Mouse (Mus musculus): ENCODE data around the gene Inpp4b. TPM values are rescaled to one million over a fixed set of nuclear protein-coding genes. Genes with fewer than 3 reads are reported as not detected.

Gene Inpp4b
- polyA plus RNA-seq (2015; fragmentation: Nextera tagmentation; extraction: Ambion mirVana), result 2.1 and 3.1 TPM in 2 replicates

- peaks cover 9% of the 10 kb centered on the region for H3K27me3 ChIP-seq
- peak within 1 kb of the TSS; percentile 10 for H3K27ac ChIP-seq
- H3K4me2 ChIP-seq, result peak within 1 kb of the TSS; percentile 93
- H3K9ac ChIP-seq, result peak within 1 kb of the TSS; percentile 62
- under 1% methylated on average over 38 of the region's 46 CpGs for WGBS
- H3K4me3 ChIP-seq, result peak within 1 kb of the TSS; percentile 64
- H3K9me3 ChIP-seq (replicated peaks), result no peaks in the 10 kb centered on the region
- H3K36me3 ChIP-seq (ENCODE audit: poor library complexity, severe bottlenecking), result no peaks in the 10 kb centered on the region
- peak; percentile 87 for ATAC-seq
- peaks cover 14% of the 10 kb centered on the region; the same call in 1 of the 2 replicates for H3K4me1 ChIP-seq
Measured at GRCm38 (mm10) chr8:81342236-81342998, at the start of gene Inpp4b. TSS of gene Inpp4b (plus strand) at chr8:81342556.

- Histone ChIP-seq H3K27me3 (no peaks in the 10 kb centered on the region), H3K9me3 (replicated peaks) (no peaks in the 10 kb centered on the region), H3K27ac (no peak overlapping the region), H3K4me3 (no peak overlapping the region), H3K4me2 (no peak overlapping the region), H3K4me1 (no peaks in the 10 kb centered on the region), H3K36me3 (ENCODE audit: poor library complexity, severe bottlenecking) (no peaks in the 10 kb centered on the region), H3K9ac (no peak overlapping the region)
- no peak for ATAC-seq
- 73% methylated on average over 2 of the region's 2 CpGs for WGBS
Measured at GRCm38 (mm10) chr8:81335250-81335649, 7.1 kb upstream of the Inpp4b start.

- Histone ChIP-seq H3K9ac (no peak overlapping the region), H3K9me3 (replicated peaks) (no peaks in the 10 kb centered on the region), H3K36me3 (ENCODE audit: poor library complexity, severe bottlenecking) (no peaks in the 10 kb centered on the region), H3K27me3 (peaks cover 9% of the 10 kb centered on the region), H3K27ac (no peak overlapping the region), H3K4me2 (peak overlapping the region; percentile 93), H3K4me3 (peak overlapping the region; percentile 64; the same call in 1 of the 2 replicates), H3K4me1 (peaks cover 14% of the 10 kb centered on the region; the same call in 1 of the 2 replicates)
- 51% methylated on average over 5 of the region's 5 CpGs for WGBS
- peak; percentile 8; the same call in 1 of the 2 replicates for ATAC-seq
Measured at GRCm38 (mm10) chr8:81341191-81341590, 1.2 kb upstream of the Inpp4b start.

- H3K27me3 ChIP-seq, result peaks cover 9% of the 10 kb centered on the region
- 0% methylated on average over 18 of the region's 23 CpGs for WGBS
- H3K27ac ChIP-seq, result no peak overlapping the region; the same call in 1 of the 2 replicates
- peak; percentile 80 for ATAC-seq
- peak overlapping the region; percentile 62 for H3K9ac ChIP-seq
- peaks cover 14% of the 10 kb centered on the region; the same call in 1 of the 2 replicates for H3K4me1 ChIP-seq
- H3K4me2 ChIP-seq, result peak overlapping the region; percentile 93
- H3K36me3 ChIP-seq (ENCODE audit: poor library complexity, severe bottlenecking), result no peaks in the 10 kb centered on the region
- no peaks in the 10 kb centered on the region for H3K9me3 ChIP-seq (replicated peaks)
- peak overlapping the region; percentile 64 for H3K4me3 ChIP-seq
Measured at GRCm38 (mm10) chr8:81341591-81342235, 643 bp upstream of the Inpp4b start.

- Histone ChIP-seq H3K4me1 (peaks cover 14% of the 10 kb centered on the region; the same call in 1 of the 2 replicates), H3K36me3 (ENCODE audit: poor library complexity, severe bottlenecking) (no peaks in the 10 kb centered on the region), H3K4me2 (peak overlapping the region; percentile 93), H3K9ac (peak overlapping the region; percentile 62), H3K27me3 (peaks cover 9% of the 10 kb centered on the region), H3K4me3 (peak overlapping the region; percentile 64), H3K27ac (no peak overlapping the region), H3K9me3 (replicated peaks) (no peaks in the 10 kb centered on the region)
- ATAC-seq, result no peak
- 7% methylated on average over 2 of the region's 3 CpGs for WGBS
Measured at GRCm38 (mm10) chr8:81342999-81343302, 595 bp downstream of the Inpp4b start.

- Histone ChIP-seq H3K27ac (no peak overlapping the region), H3K9ac (no peak overlapping the region), H3K36me3 (ENCODE audit: poor library complexity, severe bottlenecking) (no peaks in the 10 kb centered on the region), H3K4me2 (no peak overlapping the region), H3K9me3 (replicated peaks) (no peaks in the 10 kb centered on the region), H3K4me1 (peaks cover 14% of the 10 kb centered on the region; the same call in 1 of the 2 replicates), H3K27me3 (peaks cover 9% of the 10 kb centered on the region), H3K4me3 (no peak overlapping the region)
- WGBS, result 86% methylated on average over 2 of the region's 2 CpGs
- no peak for ATAC-seq
Measured at GRCm38 (mm10) chr8:81345170-81345697, 2.9 kb downstream of the Inpp4b start.

GRCm38 (mm10) chr8:81349452-81349851 lies 7.1 kb downstream of the Inpp4b start:
- Histone ChIP-seq H3K9me3 (replicated peaks) (no peaks in the 10 kb centered on the region), H3K4me3 (no peak overlapping the region), H3K27ac (no peak overlapping the region), H3K4me2 (no peak overlapping the region), H3K36me3 (ENCODE audit: poor library complexity, severe bottlenecking) (no peaks in the 10 kb centered on the region), H3K4me1 (no peaks in the 10 kb centered on the region), H3K9ac (no peak overlapping the region), H3K27me3 (no peaks in the 10 kb centered on the region)
- ATAC-seq, result peak; percentile 70; the same call in 1 of the 2 replicates
- 88% methylated on average over 1 of the region's 1 CpGs for WGBS

- no peaks in the 10 kb centered on the region for H3K4me1 ChIP-seq
- H3K36me3 ChIP-seq (ENCODE audit: poor library complexity, severe bottlenecking), result no peaks in the 10 kb centered on the region
- H3K27ac ChIP-seq, result no peak overlapping the region
- H3K9ac ChIP-seq, result no peak overlapping the region
- H3K9me3 ChIP-seq (replicated peaks), result no peaks in the 10 kb centered on the region
- no peak overlapping the region for H3K4me3 ChIP-seq
- H3K4me2 ChIP-seq, result no peak overlapping the region
- ATAC-seq, result no peak
- no peaks in the 10 kb centered on the region for H3K27me3 ChIP-seq
- 88% methylated on average over 5 of the region's 5 CpGs for WGBS
Measured at GRCm38 (mm10) chr8:81353460-81353859, 11.1 kb downstream of the Inpp4b start.

GRCm38 (mm10) chr8:81358108-81358507 lies 15.8 kb downstream of the Inpp4b start:
- WGBS, result 91% methylated on average over 6 of the region's 6 CpGs
- Histone ChIP-seq H3K9ac (no peak overlapping the region), H3K36me3 (ENCODE audit: poor library complexity, severe bottlenecking) (no peaks in the 10 kb centered on the region), H3K4me1 (0 out of 2 replicates have a peak, but pooled peaks cover 3% of the 10 kb centered on the region), H3K9me3 (replicated peaks) (no peaks in the 10 kb centered on the region), H3K4me3 (no peak overlapping the region), H3K27ac (no peak overlapping the region), H3K4me2 (no peak overlapping the region), H3K27me3 (no peaks in the 10 kb centered on the region)
- ATAC-seq, result no peak

- Histone ChIP-seq H3K27me3 (no peaks in the 10 kb centered on the region), H3K4me3 (no peak overlapping the region), H3K4me2 (no peak overlapping the region), H3K36me3 (ENCODE audit: poor library complexity, severe bottlenecking) (no peaks in the 10 kb centered on the region), H3K4me1 (0 out of 2 replicates have a peak, but pooled peaks cover 3% of the 10 kb centered on the region), H3K9ac (no peak overlapping the region), H3K27ac (no peak overlapping the region), H3K9me3 (replicated peaks) (no peaks in the 10 kb centered on the region)
- 62% methylated on average over 2 of the region's 2 CpGs for WGBS
- ATAC-seq, result no peak
Measured at GRCm38 (mm10) chr8:81360518-81360917, 18.2 kb downstream of the Inpp4b start.

GRCm38 (mm10) chr8:81361162-81361561 lies 18.8 kb downstream of the Inpp4b start:
- Histone ChIP-seq H3K9me3 (replicated peaks) (no peaks in the 10 kb centered on the region), H3K9ac (no peak overlapping the region), H3K27ac (no peak overlapping the region), H3K4me2 (no peak overlapping the region), H3K4me3 (no peak overlapping the region), H3K27me3 (no peaks in the 10 kb centered on the region), H3K4me1 (0 out of 2 replicates have a peak, but pooled peaks cover 3% of the 10 kb centered on the region), H3K36me3 (ENCODE audit: poor library complexity, severe bottlenecking) (no peaks in the 10 kb centered on the region)
- no peak for ATAC-seq
- 93% methylated on average over 2 of the region's 2 CpGs for WGBS

GRCm38 (mm10) chr8:81370607-81371006 lies 28.3 kb downstream of the Inpp4b start:
- Histone ChIP-seq H3K27ac (no peak overlapping the region), H3K36me3 (ENCODE audit: poor library complexity, severe bottlenecking) (no peaks in the 10 kb centered on the region), H3K4me1 (no peaks in the 10 kb centered on the region), H3K9me3 (replicated peaks) (no peaks in the 10 kb centered on the region), H3K4me2 (no peak overlapping the region), H3K27me3 (no peaks in the 10 kb centered on the region), H3K4me3 (no peak overlapping the region), H3K9ac (no peak overlapping the region)
- no peak for ATAC-seq
- 72% methylated on average over 5 of the region's 5 CpGs for WGBS
